Mouse (Mus musculus) 3T3-L1 (cell line): ENCODE results near the gene Lsm14a.
A peak's percentile ranks its signal among the peaks of the same experiment; 100 is the strongest.

Experiments
- DNase-seq: peaks from one replicate; pipeline ENCODE4 v3.0.0-alpha.2; 2015; ENCODE audit warnings: low read depth, low spot score

Lsm14a gene

GRCm38 (mm10) chr7:34393215-34393614, at the start of gene Lsm14a:
Gene Lsm14a, minus strand, starts transcription at chr7:34393315.
- DNase-seq: no peak

GRCm38 (mm10) chr7:34438903-34439302, 45.8 kb upstream of the Lsm14a start:
- peak; percentile 49 for DNase-seq

GRCm38 (mm10) chr7:34433597-34433996, 40.5 kb upstream of the Lsm14a start:
- DNase-seq: no peak

GRCm38 (mm10) chr7:34421201-34421600, 28.1 kb upstream of the Lsm14a start:
- peak; percentile 8 for DNase-seq

GRCm38 (mm10) chr7:34407492-34407891, 14.4 kb upstream of the Lsm14a start:
- peak; percentile 66 for DNase-seq

- no peak for DNase-seq
Measured at GRCm38 (mm10) chr7:34403876-34404275, 10.8 kb upstream of the Lsm14a start.

- DNase-seq: peak; percentile 16
Measured at GRCm38 (mm10) chr7:34400070-34400469, 7.0 kb upstream of the Lsm14a start.

GRCm38 (mm10) chr7:34398831-34399230, 5.7 kb upstream of the Lsm14a start:
- peak; percentile 49 for DNase-seq

- no peak for DNase-seq
Measured at GRCm38 (mm10) chr7:34396791-34397190, 3.7 kb upstream of the Lsm14a start.

- DNase-seq: no peak
Measured at GRCm38 (mm10) chr7:34395761-34396160, 2.6 kb upstream of the Lsm14a start.

- DNase-seq: no peak
Measured at GRCm38 (mm10) chr7:34394636-34395035, 1.5 kb upstream of the Lsm14a start.

- no peak for DNase-seq
Measured at GRCm38 (mm10) chr7:34394091-34394490, 976 bp upstream of the Lsm14a start.

GRCm38 (mm10) chr7:34392335-34392734, 780 bp downstream of the Lsm14a start:
- DNase-seq: peak; percentile 32

GRCm38 (mm10) chr7:34391711-34392110, 1.4 kb downstream of the Lsm14a start:
- no peak for DNase-seq

GRCm38 (mm10) chr7:34390834-34391155, 2.3 kb downstream of the Lsm14a start:
- peak; percentile 90 for DNase-seq

- DNase-seq: peak; percentile 48
Measured at GRCm38 (mm10) chr7:34390111-34390833, 2.8 kb downstream of the Lsm14a start.

GRCm38 (mm10) chr7:34389277-34390085, 3.6 kb downstream of the Lsm14a start:
- peak; percentile 85 for DNase-seq

- DNase-seq: peak; percentile 32
Measured at GRCm38 (mm10) chr7:34388445-34389276, 4.5 kb downstream of the Lsm14a start.

GRCm38 (mm10) chr7:34387784-34388444, 5.2 kb downstream of the Lsm14a start:
- DNase-seq: peak; percentile 35

GRCm38 (mm10) chr7:34382803-34383202, 10.3 kb downstream of the Lsm14a start:
- DNase-seq: no peak

GRCm38 (mm10) chr7:34381733-34382132, 11.4 kb downstream of the Lsm14a start:
- no peak for DNase-seq

- DNase-seq: no peak
Measured at GRCm38 (mm10) chr7:34380311-34380710, 12.8 kb downstream of the Lsm14a start.
